Mouse (Mus musculus): ENCODE data around the gene Slc2a3.
A peak's percentile ranks its signal among the peaks of the same experiment; 100 is the strongest.

Slc2a3 gene

DNA sequence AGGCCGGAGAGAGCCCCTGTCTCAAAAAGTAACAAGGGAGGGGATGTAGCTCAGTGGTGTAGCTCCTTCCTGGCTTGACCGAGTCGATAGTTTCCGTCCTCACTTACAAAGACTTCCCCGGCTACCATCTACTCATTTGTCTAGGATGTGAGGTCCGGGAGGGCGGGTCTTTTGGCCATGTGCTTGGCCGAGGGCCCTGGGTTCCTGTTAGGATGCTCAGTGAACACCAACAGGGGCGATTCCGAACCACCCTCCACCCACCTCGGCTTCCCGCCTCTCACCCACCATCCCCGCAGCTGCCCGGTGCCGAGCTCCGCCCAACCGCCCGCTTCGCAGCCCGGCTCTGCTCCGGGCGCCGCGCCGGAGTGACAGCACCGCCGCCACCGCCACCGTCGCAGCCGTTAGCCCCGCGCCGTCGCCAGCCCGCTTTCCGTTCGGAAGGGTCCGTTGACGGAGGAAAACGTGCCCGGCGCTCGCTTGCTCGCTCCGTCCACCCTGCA, at the start of gene Slc2a3:
TSS of gene Slc2a3 (minus strand) at position 340 of the 500 bp plus-strand sequence.
- peak; percentile 55 to 78 for DNase-seq (ENCODE audit: low spot score in 2 of 2)

GRCm38 (mm10) chr6:122843759-122844158, 42.3 kb upstream of the Slc2a3 start:
- no peak for DNase-seq (ENCODE audit: low spot score in 2 of 2)

DNA sequence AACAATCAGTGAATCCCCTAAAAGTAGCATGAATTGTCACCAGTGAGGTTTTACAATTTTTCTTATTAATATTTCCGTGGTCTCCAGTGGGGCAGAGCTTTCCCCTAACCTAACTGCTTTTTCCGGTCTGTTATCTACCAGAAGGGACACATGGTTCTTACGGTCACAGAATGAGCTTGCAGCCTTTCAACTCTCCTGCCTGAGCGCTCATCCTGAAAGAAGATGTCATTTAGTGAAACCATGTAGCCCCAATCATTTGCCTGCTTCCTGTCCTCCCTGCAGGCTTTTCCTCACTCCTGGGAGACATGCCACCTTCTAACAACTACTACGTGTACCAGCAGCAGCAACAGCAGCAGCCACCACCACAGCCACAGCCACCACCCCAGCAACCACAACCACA, 36.1 kb upstream of the Slc2a3 start:
- DNase-seq (ENCODE audit: low spot score in 2 of 2), result no peak

DNA sequence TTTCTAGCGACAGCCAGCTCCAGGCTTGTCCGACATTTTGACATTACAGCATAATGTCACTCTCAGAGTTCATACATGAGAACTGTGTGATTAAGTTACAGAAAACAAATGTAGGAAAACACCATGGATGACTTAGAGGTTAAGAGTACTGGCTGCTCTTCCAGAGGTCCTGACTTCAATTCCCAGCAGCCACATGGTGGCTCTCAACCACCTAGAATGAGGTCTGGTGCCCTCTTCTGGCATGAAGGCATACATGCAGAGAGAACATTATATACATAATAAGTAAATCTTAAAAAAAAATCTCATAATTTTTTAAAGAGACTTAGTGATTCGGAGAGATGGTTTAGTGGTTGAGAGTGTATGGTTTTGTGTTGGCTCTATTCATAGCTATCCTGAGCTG, 35.5 kb upstream of the Slc2a3 start:
- DNase-seq (ENCODE audit: low spot score in 2 of 2), result no peak

- DNase-seq (ENCODE audit: low spot score in 2 of 2), result peak in 1 of 2 experiments; percentile 46
Measured at GRCm38 (mm10) chr6:122834365-122834764, 32.9 kb upstream of the Slc2a3 start.

GRCm38 (mm10) chr6:122832880-122833279, 31.4 kb upstream of the Slc2a3 start:
- DNase-seq (ENCODE audit: low spot score in 2 of 2), result no peak

DNA sequence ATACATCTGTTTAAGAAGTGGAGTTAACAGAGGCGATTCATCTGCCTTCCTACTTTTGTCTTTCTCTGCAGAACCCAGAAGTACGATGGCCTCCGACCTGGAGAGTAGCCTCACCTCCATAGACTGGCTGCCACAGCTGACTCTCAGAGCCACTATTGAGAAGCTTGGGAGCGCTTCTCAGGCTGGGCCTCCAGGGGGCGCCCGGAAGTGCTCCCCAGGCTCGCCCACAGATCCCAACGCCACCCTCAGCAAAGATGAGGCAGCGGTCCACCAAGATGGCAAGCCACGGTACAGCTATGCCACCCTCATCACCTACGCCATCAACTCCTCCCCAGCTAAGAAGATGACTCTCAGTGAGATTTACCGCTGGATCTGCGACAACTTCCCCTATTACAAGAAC, 26.6 kb upstream of the Slc2a3 start:
- no peak for DNase-seq (ENCODE audit: low spot score in 2 of 2)

- DNase-seq (ENCODE audit: low spot score in 2 of 2), result peak; percentile 79 to 86
Measured at GRCm38 (mm10) chr6:122825923-122826742, 24.7 kb upstream of the Slc2a3 start.

DNA sequence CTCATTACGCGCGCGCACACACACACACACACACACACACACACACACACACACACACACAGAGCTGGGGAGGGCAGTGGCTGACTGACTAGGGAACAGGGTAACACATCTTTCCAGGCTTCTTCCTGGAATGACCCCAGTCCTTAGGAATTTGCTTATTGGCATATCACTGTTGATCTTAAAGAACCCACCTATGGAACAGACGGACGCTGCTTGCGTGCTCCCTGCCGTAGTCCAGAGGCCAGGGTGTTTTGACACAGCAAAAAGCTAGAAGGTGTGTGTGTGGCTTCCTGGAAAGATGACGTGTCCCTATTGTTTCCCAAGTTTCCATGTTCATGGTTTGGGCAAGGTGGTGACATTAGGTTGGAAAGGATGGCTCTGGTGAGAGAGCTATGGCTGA, 23.7 kb upstream of the Slc2a3 start:
- DNase-seq (ENCODE audit: low spot score in 2 of 2), result no peak

GRCm38 (mm10) chr6:122824086-122824485, 22.6 kb upstream of the Slc2a3 start:
- DNase-seq (ENCODE audit: low spot score in 2 of 2), result peak; percentile 79 to 80

DNA sequence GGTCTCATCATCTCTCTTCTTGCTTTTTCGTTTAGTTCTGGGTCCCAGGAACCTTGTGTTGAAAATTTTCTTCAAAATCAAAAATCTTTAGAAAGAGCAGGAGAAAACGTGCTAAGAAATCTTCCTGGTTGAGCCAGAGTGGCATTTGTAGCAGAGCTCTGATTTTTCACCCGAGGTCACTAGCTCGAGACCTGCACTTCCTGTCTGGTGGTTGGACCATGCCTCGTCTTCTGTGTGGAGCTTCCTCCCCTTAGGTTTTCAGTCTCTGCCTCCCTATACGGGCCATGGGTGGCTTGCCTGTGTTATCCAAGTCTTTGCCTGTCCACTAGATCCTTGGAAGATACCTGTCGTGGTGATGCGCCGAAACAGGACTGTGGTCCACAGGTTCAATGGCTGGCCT, 20.4 kb upstream of the Slc2a3 start:
- no peak for DNase-seq (ENCODE audit: low spot score in 2 of 2)

- DNase-seq (ENCODE audit: low spot score in 2 of 2), result no peak
Measured at GRCm38 (mm10) chr6:122820799-122821650, 19.6 kb upstream of the Slc2a3 start.

GRCm38 (mm10) chr6:122820071-122820798, 18.8 kb upstream of the Slc2a3 start:
- peak; percentile 31 to 40 for DNase-seq (ENCODE audit: low spot score in 2 of 2)

DNA sequence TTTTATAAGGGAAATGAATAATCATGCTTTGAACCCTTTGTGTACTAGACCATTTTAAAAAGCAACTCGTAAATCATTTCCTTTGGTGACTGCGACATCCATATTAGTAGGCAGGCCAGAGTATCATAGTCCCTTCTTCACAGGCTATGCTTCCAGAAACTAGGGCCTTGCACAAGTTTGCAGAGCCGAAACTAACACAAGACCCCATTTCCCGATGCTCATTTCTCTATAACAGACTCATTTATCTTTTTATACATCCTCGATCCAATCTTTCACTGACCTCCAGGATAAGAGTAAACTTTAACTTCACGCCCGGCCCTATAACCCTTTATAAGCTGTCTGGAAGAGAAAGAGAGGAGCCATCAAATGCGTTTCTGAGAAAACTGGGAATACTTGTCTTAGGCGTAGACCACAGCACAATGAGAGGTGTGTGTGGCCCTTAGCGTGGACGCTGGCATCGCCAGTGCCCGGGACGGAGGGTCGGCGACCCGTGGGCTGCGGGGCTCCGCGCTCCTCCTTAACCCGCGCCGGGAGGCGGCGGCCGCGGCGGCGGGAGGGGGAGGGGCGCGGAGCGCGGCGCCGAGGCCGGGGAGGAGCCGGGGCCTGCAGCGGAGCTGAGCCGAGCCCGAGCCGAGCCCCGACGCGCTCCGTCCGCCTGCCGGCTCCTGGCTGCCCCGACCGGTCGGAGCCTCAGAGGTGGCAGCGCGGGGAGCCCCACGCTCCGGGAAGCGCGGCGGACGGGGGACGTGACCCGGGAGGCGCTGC, 18.0 kb upstream of the Slc2a3 start, which contains the start of gene Foxj2:
TSS of gene Foxj2 (plus strand) at position 609 of the 765 bp plus-strand sequence.
- peak; percentile 52 to 72 for DNase-seq (ENCODE audit: low spot score in 2 of 2)

DNA sequence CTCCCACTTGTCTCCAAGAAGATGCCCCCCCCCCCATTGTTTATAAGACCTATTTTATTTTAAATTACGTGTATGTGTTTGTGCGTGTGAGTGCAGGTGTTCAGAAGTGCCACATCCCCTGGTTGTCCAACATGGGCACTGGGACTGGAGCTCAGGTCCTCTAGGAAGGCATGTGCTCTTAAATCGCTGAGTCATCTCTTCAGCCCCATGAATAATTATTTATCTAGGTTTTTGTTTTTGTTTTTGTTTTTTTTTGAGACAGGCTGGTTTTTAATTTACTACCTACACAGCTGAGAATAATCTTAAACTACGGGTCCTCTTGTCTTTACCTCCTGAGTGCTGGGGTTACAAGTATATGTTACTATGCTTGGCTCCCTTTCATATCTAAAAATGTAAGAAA, 12.2 kb upstream of the Slc2a3 start:
- no peak for DNase-seq (ENCODE audit: low spot score in 2 of 2)

DNA sequence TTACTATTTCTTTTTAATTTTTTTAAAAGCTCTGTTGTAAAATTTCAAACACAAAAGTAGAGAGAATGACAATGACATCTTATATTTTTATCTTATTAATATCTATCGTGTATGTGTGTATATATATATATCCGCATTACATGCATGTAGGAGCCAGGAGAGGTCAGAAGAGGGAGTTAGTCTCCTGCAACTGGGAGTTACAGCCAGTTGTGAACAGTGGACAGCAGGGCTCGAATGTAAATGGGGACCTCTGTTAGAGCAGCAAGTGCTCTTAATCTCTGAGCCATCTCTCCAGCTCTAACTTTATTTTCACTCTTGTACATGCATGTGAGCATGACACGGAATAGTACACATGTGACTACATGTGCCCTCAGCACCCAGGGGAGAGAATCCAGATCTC, 11.3 kb upstream of the Slc2a3 start:
- no peak for DNase-seq (ENCODE audit: low spot score in 2 of 2)

- peak; percentile 26 to 38 for DNase-seq (ENCODE audit: low spot score in 2 of 2)
Measured at GRCm38 (mm10) chr6:122811771-122812600, 10.5 kb upstream of the Slc2a3 start.

- DNase-seq (ENCODE audit: low spot score in 2 of 2), result peak; percentile 95 to 97
Measured at GRCm38 (mm10) chr6:122811280-122811652, 9.8 kb upstream of the Slc2a3 start.

GRCm38 (mm10) chr6:122810615-122811279, 9.3 kb upstream of the Slc2a3 start:
- peak; percentile 99 to 100 for DNase-seq (ENCODE audit: low spot score in 2 of 2)
